ENCODE assay signal across 12 mouse cellular contexts in the genomic region with DNA sequence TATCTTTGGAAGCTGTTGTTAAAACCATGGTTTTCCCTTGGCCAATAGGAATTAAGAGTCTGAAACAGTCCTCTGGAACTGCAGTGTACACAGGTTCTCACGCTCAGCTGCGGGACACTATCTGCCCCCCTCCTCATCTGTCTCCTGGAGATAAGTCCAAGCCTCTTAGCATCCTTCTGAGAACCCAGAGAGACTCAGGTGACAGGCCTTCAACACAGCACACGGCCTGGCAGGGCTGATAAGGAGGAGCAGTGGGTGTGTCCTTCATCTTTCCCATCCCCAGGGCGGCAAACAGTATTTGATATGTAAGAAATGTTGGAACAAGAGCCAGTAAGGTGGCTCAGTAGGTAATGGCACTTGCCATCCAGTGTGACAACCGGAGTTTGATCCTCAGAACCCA. TPM values are rescaled to one million over a fixed set of nuclear protein-coding genes. Genes with fewer than 3 reads are reported as not detected.
A peak's percentile ranks its signal among the peaks of the same experiment; 100 is the strongest.
DNase-seq lines count a peak whose midpoint lies in the region; ATAC-seq and TF ChIP-seq lines count a peak whose summit lies in the region.
"Had no signal": no experiment of that assay in that cellular context is flagged by ENCODE, and none has a peak within 500 bp of the region (broad histone marks: within the 10 kb centered on the region; RNA-seq: fewer than 3 reads in every experiment).

No protein-coding gene starts in this region.

- WGBS in kidney, embryonic 15.5 days, result 70% methylated on average over 5 of the region's 5 CpGs
- WGBS in bone marrow, adult 2 months, result 65% methylated on average over 5 of the region's 5 CpGs
- 51% methylated on average over 5 of the region's 5 CpGs for WGBS in liver, postnatal 0 days (ENCODE audit: insufficient replicate concordance)
- 82% methylated on average over 5 of the region's 5 CpGs for WGBS in limb, embryonic 10.5 days

- no peak for DNase-seq in kidney, postnatal 14 days
- DNase-seq in liver, postnatal 0 days, result peak; percentile 68
- no peak for DNase-seq in limb, embryonic 10.5 days (ENCODE audit: low spot score)
- DNase-seq: lung, adult 2 months; right cerebral cortex, adult 18-20 months had no signal

- no peak overlapping the region for H3K4me3 ChIP-seq in kidney, embryonic 15.5 days (replicated peaks)
- H3K4me3 ChIP-seq in bone marrow, adult 2 months (replicated peaks; ENCODE audit: control insufficient read depth, low read depth, low read length), result no peak overlapping the region
- peak overlapping the region; percentile 50 for H3K4me3 ChIP-seq in erythroblast, embryonic 14.5 days (replicated peaks)
- 0 out of 2 replicates have a peak overlapping the region, but pooled peaks have one; percentile 7 for H3K4me3 ChIP-seq in liver, postnatal 0 days (ENCODE audit: low read depth, low read length)
- H3K4me3 ChIP-seq in limb, embryonic 10.5 days, result no peak overlapping the region
- H3K4me3 ChIP-seq: hindbrain, embryonic 15.5 days; midbrain, embryonic 12.5 days; neural tube, embryonic 12.5 days had no signal

- no peaks in the 10 kb centered on the region for H3K36me3 ChIP-seq in kidney, embryonic 15.5 days
- H3K36me3 ChIP-seq in erythroblast, embryonic 14.5 days (ENCODE audit: control insufficient read depth), result peaks cover 64% of the 10 kb centered on the region
- 0 out of 2 replicates have a peak, but pooled peaks cover 2% of the 10 kb centered on the region for H3K36me3 ChIP-seq in liver, postnatal 0 days (replicated peaks; ENCODE audit: insufficient read depth, low read length)
- no peaks in the 10 kb centered on the region for H3K36me3 ChIP-seq in limb, embryonic 10.5 days
- H3K36me3 ChIP-seq: hindbrain, embryonic 15.5 days; neural tube, embryonic 12.5 days had no signal

- ATAC-seq in kidney, embryonic 15.5 days (replicated peaks; ENCODE audit: low FRiP score), result peak; percentile 70
- ATAC-seq in liver, postnatal 0 days, result peak; percentile 88
- ATAC-seq in inflammation-experienced regulatory T-cells, adult 6 months, result no peak

- no peak for TF ChIP-seq POLR2A in bone marrow, adult 2 months (IDR thresholded peaks at IDR 0.05; ENCODE audit: borderline replicate concordance, control insufficient read depth, low read depth, low read length)

- H3K4me1 ChIP-seq in kidney, embryonic 15.5 days, result peaks cover 67% of the 10 kb centered on the region
- no peaks in the 10 kb centered on the region for H3K4me1 ChIP-seq in bone marrow, adult 2 months (ENCODE audit: control insufficient read depth, insufficient read depth, low read length)
- peaks cover 99% of the 10 kb centered on the region for H3K4me1 ChIP-seq in erythroblast, embryonic 14.5 days (ENCODE audit: control insufficient read depth)
- peaks cover 44% of the 10 kb centered on the region for H3K4me1 ChIP-seq in liver, postnatal 0 days (ENCODE audit: insufficient read depth)
- peaks cover 10% of the 10 kb centered on the region; the same call in 1 of the 2 replicates for H3K4me1 ChIP-seq in limb, embryonic 10.5 days

- no peak overlapping the region for H3K9ac ChIP-seq in kidney, embryonic 15.5 days
- peak overlapping the region; percentile 48; the same call in 1 of the 2 replicates for H3K9ac ChIP-seq in liver, postnatal 0 days (replicated peaks)
- H3K9ac ChIP-seq: hindbrain, embryonic 15.5 days; midbrain, embryonic 12.5 days; neural tube, embryonic 12.5 days had no signal

- no peaks in the 10 kb centered on the region for H3K9me3 ChIP-seq in kidney, embryonic 15.5 days (replicated peaks)
- H3K9me3 ChIP-seq in erythroblast, embryonic 14.5 days (ENCODE audit: control insufficient read depth, low read length), result peaks cover 4% of the 10 kb centered on the region
- H3K9me3 ChIP-seq in liver, postnatal 0 days (ENCODE audit: low read length), result no peaks in the 10 kb centered on the region
- no peaks in the 10 kb centered on the region for H3K9me3 ChIP-seq in limb, embryonic 10.5 days (replicated peaks)
- H3K9me3 ChIP-seq: hindbrain, embryonic 15.5 days; midbrain, embryonic 12.5 days; neural tube, embryonic 12.5 days had no signal

- H3K4me2 ChIP-seq in kidney, embryonic 15.5 days, result no peak overlapping the region; the same call in 1 of the 2 replicates
- H3K4me2 ChIP-seq in liver, postnatal 0 days (ENCODE audit: low read depth, low read length), result peak overlapping the region; percentile 54
- H3K4me2 ChIP-seq: hindbrain, embryonic 15.5 days; midbrain, embryonic 12.5 days; neural tube, embryonic 12.5 days had no signal

- no peak for TF ChIP-seq CTCF in bone marrow, adult 2 months (IDR thresholded peaks at IDR 0.05; ENCODE audit: control insufficient read depth, insufficient read depth, low read length)
- no peak for TF ChIP-seq CTCF in liver, postnatal 0 days (IDR thresholded peaks at IDR 0.05; ENCODE audit: low read depth)

- no peaks in the 10 kb centered on the region for H3K27me3 ChIP-seq in kidney, embryonic 15.5 days
- no peaks in the 10 kb centered on the region for H3K27me3 ChIP-seq in erythroblast, embryonic 14.5 days (ENCODE audit: control insufficient read depth)
- no peaks in the 10 kb centered on the region for H3K27me3 ChIP-seq in liver, postnatal 0 days (ENCODE audit: insufficient read depth, low read length)
- no peaks in the 10 kb centered on the region for H3K27me3 ChIP-seq in limb, embryonic 10.5 days (ENCODE audit: low read depth, poor library complexity, severe bottlenecking)
- H3K27me3 ChIP-seq: hindbrain, embryonic 15.5 days; midbrain, embryonic 12.5 days; neural tube, embryonic 12.5 days had no signal

- H3K27ac ChIP-seq in kidney, embryonic 15.5 days, result peak overlapping the region; percentile 89
- peak overlapping the region; percentile 34; the same call in 1 of the 2 replicates for H3K27ac ChIP-seq in bone marrow, adult 2 months (ENCODE audit: control insufficient read depth, insufficient read depth, low read depth, low read length, poor library complexity)
- peak overlapping the region; percentile 90 for H3K27ac ChIP-seq in liver, postnatal 0 days (ENCODE audit: low read depth)
- no peak overlapping the region for H3K27ac ChIP-seq in limb, embryonic 10.5 days
- H3K27ac ChIP-seq: hindbrain, embryonic 15.5 days; midbrain, embryonic 12.5 days; neural tube, embryonic 12.5 days had no signal

- TF ChIP-seq EP300 in liver, postnatal 0 days (IDR thresholded peaks at IDR 0.05; ENCODE audit: low read depth), result peak; percentile 99

RNA-seq across cellular contexts. Expression of gene Spata13, which starts 20.2 kb away (rescaled TPM):
- 55.1 and 64.4 TPM in 2 replicates for polyA plus RNA-seq in kidney, embryonic 15.5 days (2015; fragmentation: Nextera tagmentation; extraction: Ambion mirVana)
- polyA plus RNA-seq in bone marrow, adult 2 months (2011; ENCODE audit: insufficient read depth, insufficient read length, low replicate concordance, missing spikeins), result 11.6 and 14.4 TPM in 2 replicates
- 4.5 and 4.8 TPM in 2 replicates for polyA plus RNA-seq in erythroblast, embryonic 14.5 days (2012)
- polyA plus RNA-seq in liver, postnatal 0 days (2015; fragmentation: Nextera tagmentation; extraction: Ambion mirVana), result 13.7 and 14.0 TPM in 2 replicates
- 100 to 1,000 TPM in 1 of 3 experiments, 10 to 100 TPM in 2; 87.6 to 120 (median 95.0) TPM for polyA plus RNA-seq in inflammation-experienced regulatory T-cells, adult 6 months (2017; shearing (Covaris generic))
- polyA plus RNA-seq in limb, embryonic 10.5 days (2016; fragmentation: Nextera tagmentation; extraction: Ambion mirVana), result 12.5 and 14.0 TPM in 2 replicates

Comparison
In these comparisons a context has a peak if more than half of its experiments do, and no peak if none do; other contexts are left out.
1. H3K4me3 ChIP-seq: peak in erythroblast, embryonic 14.5 days (single experiment) and liver, postnatal 0 days (single experiment); none in kidney, embryonic 15.5 days (single experiment), bone marrow, adult 2 months (single experiment) and limb, embryonic 10.5 days (single experiment).